Mouse (Mus musculus) limb, embryonic 11.5 days (tissue): ENCODE data around the gene Sf3a1. TPM values are rescaled to one million over a fixed set of nuclear protein-coding genes. Genes with fewer than 3 reads are reported as not detected.

Experiments
- ATAC-seq: fragments of 200-750 bp; cut with Nextera tagmentation; 2 replicates; pipeline ENCODE4 v1.8.0; 2017; ENCODE audit warnings: low read depth; ENCODE audit not compliant: insufficient number of reproducible peaks, low FRiP score, low TSS enrichment
- DNase-seq: peaks from one replicate; pipeline ENCODE4 v3.0.0-alpha.2; 2015; ENCODE audit warnings: low spot score
- H3K27ac ChIP-seq: fragments of 300-500 bp; sonication (generic); replicated peaks from 2 replicates; pipeline ENCODE4 v1.5.1; 2014; ENCODE audit warnings: low read depth, mild to moderate bottlenecking, low read length
- H3K27me3 ChIP-seq: fragments of 300-500 bp; sonication (generic); 2 replicates; pipeline ENCODE4 v1.6.1; 2014; ENCODE audit warnings: mild to moderate bottlenecking, low read length, mixed read lengths; ENCODE audit not compliant: control insufficient read depth, insufficient read depth
- H3K36me3 ChIP-seq: fragments of 300-500 bp; sonication (generic); 2 replicates; pipeline ENCODE4 v1.6.1; 2014; ENCODE audit warnings: mild to moderate bottlenecking, low read length, moderate library complexity, mixed read lengths; ENCODE audit not compliant: control insufficient read depth, insufficient read depth
- H3K4me1 ChIP-seq: fragments of 300-500 bp; sonication (generic); 2 replicates; pipeline ENCODE4 v1.6.1; 2014; ENCODE audit warnings: low read length, mixed read lengths; ENCODE audit not compliant: control insufficient read depth, insufficient read depth
- H3K4me2 ChIP-seq: fragments of 300-500 bp; sonication (generic); 2 replicates; pipeline ENCODE4 v1.6.1; 2014; ENCODE audit warnings: low read depth, mild to moderate bottlenecking, moderate library complexity; ENCODE audit not compliant: severe bottlenecking
- H3K4me3 ChIP-seq: fragments of 300-500 bp; sonication (generic); 2 replicates; pipeline ENCODE4 v1.5.1; 2014; ENCODE audit warnings: low read depth, low read length
- H3K9ac ChIP-seq: fragments of 300-500 bp; sonication (generic); 2 replicates; pipeline ENCODE4 v1.6.1; 2014; ENCODE audit warnings: mild to moderate bottlenecking, low read length
- H3K9me3 ChIP-seq: fragments of 300-500 bp; sonication (generic); 2 replicates; pipeline ENCODE4 v1.6.1; 2016; ENCODE audit warnings: low read length; ENCODE audit not compliant: control insufficient read depth
- WGBS: fragments of 180-500 bp; shearing (Covaris S2); extraction: QIAGEN DNeasy Blood & Tissue Kit; methylation state at CpG from one replicate; pipeline ENCODE4 v1.1.7; 2014; 5-methylcytosine and 5-hydroxymethylcytosine counted together
- polyA plus RNA-seq: library from polyadenylated mRNA; unstranded; fragments of >200 nt; fragmentation: Nextera tagmentation; extraction: Ambion mirVana; gene quantifications from 2 replicates; pipeline ENCODE4 v1.2.1, GENCODE M21; 2014

Gene Sf3a1
- polyA plus RNA-seq, 1 experiment from 2014 or later = 98.3 TPM

- H3K4me2 ChIP-seq = no peak overlapping the region
- ATAC-seq = no peak
- no peaks in the 10 kb centered on the region for H3K4me1 ChIP-seq
- peaks cover 7% of the 10 kb centered on the region; the same call in 1 of the 2 replicates for H3K36me3 ChIP-seq
- no peaks in the 10 kb centered on the region for H3K9me3 ChIP-seq
- no peak overlapping the region for H3K9ac ChIP-seq
- WGBS = 79% methylated on average over 6 of the region's 6 CpGs
- DNase-seq = no peak
- no peak overlapping the region for H3K4me3 ChIP-seq
- no peak overlapping the region for H3K27ac ChIP-seq
- no peaks in the 10 kb centered on the region for H3K27me3 ChIP-seq
These were observed 13.8 kb upstream of the Sf3a1 start for GRCm38 (mm10) chr11:4146381-4146780.

GRCm38 (mm10) chr11:4147098-4147497 lies 13.1 kb upstream of the Sf3a1 start:
- H3K4me1 ChIP-seq = no peaks in the 10 kb centered on the region
- no peaks in the 10 kb centered on the region for H3K27me3 ChIP-seq
- peaks cover 4% of the 10 kb centered on the region; the same call in 1 of the 2 replicates for H3K36me3 ChIP-seq
- H3K9me3 ChIP-seq = no peaks in the 10 kb centered on the region
- DNase-seq (no peak), ATAC-seq (no peak)
- H3K4me3 ChIP-seq = no peak overlapping the region
- WGBS = 84% methylated on average over 10 of the region's 10 CpGs
- no peak overlapping the region for H3K4me2 ChIP-seq
- H3K9ac ChIP-seq = no peak overlapping the region
- H3K27ac ChIP-seq = no peak overlapping the region

DNA sequence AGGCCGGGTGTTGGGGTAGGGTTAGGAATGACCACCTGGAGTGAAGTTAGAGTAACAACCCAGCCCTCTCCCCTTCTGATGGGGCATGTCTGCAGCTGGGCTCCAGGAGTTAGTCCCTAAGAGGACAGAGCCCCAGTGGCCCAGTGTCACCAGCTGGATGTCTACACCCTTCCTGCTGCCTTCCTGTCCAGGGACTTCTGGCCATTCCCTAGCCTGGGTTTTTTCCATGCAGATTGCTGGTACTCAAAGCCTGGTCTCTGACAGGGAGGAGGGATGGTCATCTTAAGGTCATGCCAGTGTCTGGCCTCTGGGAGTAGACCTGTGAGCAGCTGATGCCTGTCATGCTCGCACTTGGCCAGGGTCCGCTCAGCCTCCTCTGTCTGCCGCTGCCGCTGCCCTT lies 12.0 kb upstream of the Sf3a1 start:
- Histone ChIP-seq H3K4me1 (no peaks in the 10 kb centered on the region), H3K9ac (no peak overlapping the region), H3K4me3 (no peak overlapping the region), H3K27me3 (no peaks in the 10 kb centered on the region), H3K9me3 (no peaks in the 10 kb centered on the region), H3K36me3 (no peaks in the 10 kb centered on the region; the same call in 1 of the 2 replicates), H3K27ac (no peak overlapping the region), H3K4me2 (no peak overlapping the region)
- no peak for ATAC-seq
- 90% methylated on average over 5 of the region's 5 CpGs for WGBS
- no peak for DNase-seq

GRCm38 (mm10) chr11:4148536-4149156 lies 11.5 kb upstream of the Sf3a1 start:
- no peak overlapping the region for H3K9ac ChIP-seq
- 81% methylated on average over 9 of the region's 9 CpGs for WGBS
- ATAC-seq = no peak

DNA sequence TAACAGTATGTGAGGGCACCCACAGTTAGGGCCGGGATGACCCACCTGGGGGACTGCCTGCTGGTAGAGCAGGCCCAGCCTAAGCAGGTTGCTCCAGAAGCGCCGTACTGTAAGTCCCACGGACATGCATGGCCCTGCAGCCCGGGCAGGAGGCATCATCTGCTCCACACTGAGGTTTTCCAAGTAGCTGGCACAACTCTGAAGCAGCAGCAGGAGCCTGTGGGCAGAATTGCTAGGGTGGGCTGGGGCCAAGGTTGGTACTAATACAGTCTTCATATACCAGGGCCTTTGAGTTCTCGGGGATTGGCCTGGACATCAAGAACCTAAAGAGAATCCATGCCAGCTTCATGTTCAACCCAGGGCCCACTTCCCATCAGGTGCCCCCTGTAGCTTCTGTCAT lies 10.3 kb upstream of the Sf3a1 start:
- H3K4me2 ChIP-seq = no peak overlapping the region
- DNase-seq = no peak
- no peaks in the 10 kb centered on the region; the same call in 1 of the 2 replicates for H3K36me3 ChIP-seq
- no peaks in the 10 kb centered on the region for H3K4me1 ChIP-seq
- no peak overlapping the region for H3K9ac ChIP-seq
- no peaks in the 10 kb centered on the region for H3K9me3 ChIP-seq
- WGBS = 92% methylated on average over 6 of the region's 6 CpGs
- no peak for ATAC-seq
- no peaks in the 10 kb centered on the region for H3K27me3 ChIP-seq
- no peak overlapping the region for H3K4me3 ChIP-seq
- H3K27ac ChIP-seq = no peak overlapping the region

More at GRCm38 (mm10) chr11:4148536-4149156, 11.5 kb upstream of the Sf3a1 start:
- Histone ChIP-seq H3K27ac (no peak overlapping the region), H3K4me2 (no peak overlapping the region), H3K36me3 (no peaks in the 10 kb centered on the region; the same call in 1 of the 2 replicates), H3K4me3 (no peak overlapping the region), H3K27me3 (no peaks in the 10 kb centered on the region), H3K4me1 (no peaks in the 10 kb centered on the region), H3K9me3 (no peaks in the 10 kb centered on the region)
- no peak for DNase-seq

GRCm38 (mm10) chr11:4153694-4154093 lies 6.5 kb upstream of the Sf3a1 start:
- Histone ChIP-seq H3K4me3 (no peak overlapping the region), H3K9me3 (no peaks in the 10 kb centered on the region), H3K27me3 (no peaks in the 10 kb centered on the region), H3K27ac (no peak overlapping the region), H3K36me3 (no peaks in the 10 kb centered on the region), H3K4me2 (no peak overlapping the region), H3K4me1 (no peaks in the 10 kb centered on the region), H3K9ac (no peak overlapping the region)
- 92% methylated on average over 7 of the region's 7 CpGs for WGBS
- ATAC-seq (no peak), DNase-seq (no peak)

GRCm38 (mm10) chr11:4155641-4156040 lies 4.5 kb upstream of the Sf3a1 start:
- H3K4me2 ChIP-seq = no peak overlapping the region
- H3K9ac ChIP-seq = no peak overlapping the region
- DNase-seq = no peak
- ATAC-seq = no peak
- no peaks in the 10 kb centered on the region for H3K36me3 ChIP-seq
- H3K9me3 ChIP-seq = no peaks in the 10 kb centered on the region
- no peaks in the 10 kb centered on the region for H3K27me3 ChIP-seq
- WGBS = 66% methylated on average over 5 of the region's 5 CpGs
- H3K27ac ChIP-seq = no peak overlapping the region
- H3K4me1 ChIP-seq = peaks cover 6% of the 10 kb centered on the region; the same call in 1 of the 2 replicates
- H3K4me3 ChIP-seq = no peak overlapping the region

DNA sequence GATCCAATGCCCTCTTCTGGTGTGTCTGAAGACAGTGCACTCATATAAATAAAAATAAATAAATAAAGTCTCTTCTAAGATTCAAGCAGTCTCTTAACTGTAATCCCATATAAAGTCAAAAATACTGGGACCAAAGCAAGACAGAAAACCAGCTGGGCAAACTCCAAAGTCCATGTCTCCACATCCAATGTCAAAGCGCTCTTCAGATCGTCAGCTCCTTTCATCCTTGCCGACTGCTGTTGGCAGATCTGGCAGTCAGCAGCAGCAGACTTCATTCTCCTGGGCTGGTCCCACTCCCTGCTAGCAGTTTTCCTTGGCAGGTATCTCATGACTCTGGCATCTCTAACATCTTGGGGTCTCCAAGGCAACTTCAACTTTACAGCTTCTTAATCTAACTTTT lies 1.5 kb upstream of the Sf3a1 start:
- DNase-seq (no peak), ATAC-seq (no peak)
- H3K4me2 ChIP-seq = no peak overlapping the region
- no peak overlapping the region for H3K9ac ChIP-seq
- no peaks in the 10 kb centered on the region for H3K9me3 ChIP-seq
- 93% methylated on average over 3 of the region's 3 CpGs for WGBS
- no peak overlapping the region for H3K4me3 ChIP-seq
- H3K4me1 ChIP-seq = peaks cover 19% of the 10 kb centered on the region; the same call in 1 of the 2 replicates
- no peaks in the 10 kb centered on the region for H3K27me3 ChIP-seq
- H3K36me3 ChIP-seq = peaks cover 8% of the 10 kb centered on the region; the same call in 1 of the 2 replicates
- no peak overlapping the region for H3K27ac ChIP-seq
